In genomic region chr10:30537734-30538537, GRCm38 (mm10) we compare ENCODE assay signal across 8 mouse cellular contexts.
DNase-seq lines count a peak whose midpoint lies in the region; ATAC-seq lines count a peak whose summit lies in the region.

No protein-coding gene starts in this region.

- ATAC-seq in frontal cortex, adult (ENCODE audit: low TSS enrichment), result peak; percentile 99

- intact Hi-C loops in left cerebral cortex, postnatal 14 days (cut with DNase I), result loop anchor here (5.0 kb wide), 1 partner anchor 1006 kb away; no protein-coding TSS in a partner anchor

- DNase-seq in cerebellum, postnatal 10 days, result peak; percentile 13 to 26
- no peak for DNase-seq in cerebellum, adult 11 months
- DNase-seq in right cerebral cortex, adult 2 months (ENCODE audit: low spot score in 2 of 2), result peak; percentile 67 to 70
- DNase-seq in right cerebral cortex, postnatal 14 days, result no peak
- peak; percentile 72 to 83 for DNase-seq in left cerebral cortex, postnatal 14 days (ENCODE audit: low spot score in 2 of 2)
- peak; percentile 10 for DNase-seq in retina, postnatal 1 day
- DNase-seq in ovary, postnatal 14 days (ENCODE audit: low spot score), result no peak

Comparison
In these comparisons a context has a peak if more than half of its experiments do, and no peak if none do; other contexts are left out.
1. DNase-seq: peak in cerebellum, postnatal 10 days (2 of 2), right cerebral cortex, adult 2 months (2 of 2), left cerebral cortex, postnatal 14 days (2 of 2) and retina, postnatal 1 day (single experiment); none in cerebellum, adult 11 months (single experiment), right cerebral cortex, postnatal 14 days (single experiment) and ovary, postnatal 14 days (single experiment).